Mouse (Mus musculus) cerebellum, postnatal 25 days (tissue): ENCODE data around the gene Sall2.
A peak's percentile ranks its signal among the peaks of the same experiment; 100 is the strongest.

ENCODE experiments used
- DNase-seq, 2 experiments: peaks; one replicate each; pipeline ENCODE4 v3.0.0; 2021; ENCODE audit warnings: mixed read lengths in 2 of 2

Sall2 gene

DNA sequence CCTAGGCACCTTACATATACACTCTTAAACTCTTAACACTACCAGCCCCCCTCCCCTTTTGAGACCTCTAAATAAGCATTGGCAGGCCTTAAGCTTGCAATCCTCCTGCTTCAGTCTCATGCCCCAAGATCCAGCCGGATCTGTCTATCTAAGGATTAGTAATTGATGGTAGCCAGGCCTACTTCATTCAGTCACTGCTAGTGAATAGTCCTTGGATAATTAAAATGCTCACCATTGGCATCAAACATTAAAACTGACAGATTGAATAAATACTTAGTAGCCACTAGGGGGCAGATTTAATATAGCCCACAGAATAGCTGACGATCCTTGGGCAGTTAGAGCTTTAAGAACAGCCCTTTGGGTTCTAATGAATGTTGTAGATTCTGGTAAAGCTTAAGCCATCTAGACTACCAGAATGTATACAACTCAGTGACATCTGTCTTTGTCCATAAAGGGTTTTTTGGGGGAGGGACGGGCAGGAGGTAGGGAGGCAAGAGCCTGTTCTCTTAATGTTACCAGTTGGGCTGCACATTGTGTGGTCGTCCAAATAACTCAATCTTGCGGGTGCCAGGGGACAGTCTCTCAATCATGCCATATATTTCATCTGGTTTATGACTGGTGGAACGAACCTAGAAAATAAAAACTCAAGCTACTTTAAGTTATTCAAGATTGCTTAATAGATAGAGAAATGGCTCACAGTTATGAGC lies 32.9 kb downstream of the Sall2 start:
- no peak for DNase-seq

GRCm38 (mm10) chr14:52284191-52284590 lies 44.4 kb downstream of the Sall2 start:
- DNase-seq = no peak

- DNase-seq = no peak
These were observed 44.9 kb downstream of the Sall2 start for GRCm38 (mm10) chr14:52283629-52284028.

GRCm38 (mm10) chr14:52279747-52280120 lies 48.8 kb downstream of the Sall2 start:
- DNase-seq = no peak

DNA sequence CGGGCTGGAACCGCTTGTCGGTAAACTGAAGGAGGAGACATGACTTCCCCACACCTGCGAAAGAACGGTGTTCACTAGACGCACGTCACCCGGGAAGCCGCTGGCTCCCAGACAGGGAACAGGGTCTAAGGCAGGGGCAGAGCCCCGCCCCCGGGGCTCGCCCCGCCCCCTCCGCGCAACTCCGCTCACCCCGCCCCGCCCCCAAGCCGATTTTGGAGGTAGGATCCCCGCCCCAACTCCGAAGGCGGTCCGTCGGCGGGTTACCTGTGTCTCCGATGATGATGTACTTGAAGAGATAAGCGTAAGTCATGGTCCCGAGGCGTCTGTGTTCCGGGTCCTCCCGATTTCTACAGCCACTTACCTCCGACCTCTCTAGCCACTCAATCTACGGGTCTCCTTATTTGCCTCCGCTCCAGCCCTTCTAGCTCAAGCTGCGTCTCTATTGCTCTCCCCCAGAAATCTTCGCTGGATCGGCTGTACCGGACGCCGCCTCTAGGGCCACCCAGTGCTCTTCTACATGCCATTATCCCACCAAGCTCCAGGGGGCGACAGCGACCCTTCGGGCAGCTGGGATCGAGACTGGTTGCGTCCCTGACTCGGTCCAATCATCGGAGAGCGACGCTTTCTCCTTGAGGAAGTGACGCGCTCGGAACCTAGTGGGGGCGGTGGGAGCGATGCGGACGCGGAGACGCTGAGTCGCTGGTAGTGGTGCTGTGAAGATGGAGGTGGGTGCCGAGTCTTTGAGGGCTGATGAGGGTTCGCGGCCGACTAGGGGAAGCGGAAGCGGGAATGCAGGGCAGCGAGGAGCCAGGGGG lies 49.4 kb downstream of the Sall2 start, which contains the start of the genes Tox4 and Rab2b:
Gene Tox4, plus strand, starts transcription at position 215 of the 815 bp plus-strand sequence.
Gene Rab2b, minus strand, starts transcription at position 614 of the 815 bp plus-strand sequence.
- DNase-seq = peak; percentile 98 to 99

- no peak for DNase-seq
These were observed 51.4 kb downstream of the Sall2 start for GRCm38 (mm10) chr14:52277210-52277609.

DNA sequence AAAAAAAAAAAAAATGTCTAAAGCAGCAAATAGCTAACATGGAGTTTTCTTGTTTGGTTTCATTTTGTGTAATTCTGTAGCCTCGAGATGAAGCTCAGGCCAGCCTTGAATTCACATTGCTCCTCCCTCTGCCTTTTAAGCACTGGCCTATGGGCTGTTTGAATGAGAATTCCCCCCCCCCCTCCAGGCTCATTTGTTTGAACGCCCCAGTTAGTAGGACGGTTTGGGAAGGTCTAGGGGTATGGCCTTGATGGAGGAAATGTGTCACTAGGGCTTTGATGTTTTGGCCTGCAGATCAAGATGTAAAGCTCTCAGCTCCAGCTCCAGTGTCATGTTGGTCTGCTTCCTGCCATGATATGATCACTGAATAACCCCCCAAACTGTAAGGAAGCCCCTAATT lies 55.8 kb downstream of the Sall2 start:
- DNase-seq = no peak
